Mouse (Mus musculus): ENCODE measurements around the gene Nelfb. TPM values are rescaled to one million over a fixed set of nuclear protein-coding genes. Genes with fewer than 3 reads are reported as not detected.

Gene Nelfb
- total RNA-seq, 2 experiments from 2014 or later = 50.8 to 51.8 TPM

DNA sequence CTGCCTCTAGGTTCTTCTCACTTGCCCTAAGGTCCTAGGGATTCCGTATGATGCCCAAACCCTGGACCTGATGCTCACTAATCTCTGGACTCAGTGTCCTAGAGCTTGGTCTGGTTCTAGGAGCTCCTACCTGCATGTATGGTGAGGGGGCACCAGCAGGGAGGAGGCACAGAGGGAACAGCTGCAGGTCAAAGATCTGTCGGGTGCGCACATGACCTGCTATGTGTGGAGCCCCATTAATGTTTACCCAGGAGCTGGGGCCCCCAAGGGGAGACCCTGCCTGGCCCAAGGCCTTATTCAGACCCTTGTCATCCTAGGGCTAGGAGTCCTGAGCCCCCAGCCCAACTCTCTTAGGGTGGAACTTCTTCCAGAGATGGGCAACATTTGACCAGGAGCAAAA lies 22.8 kb upstream of the Nelfb start, which contains the start of gene Slc34a3:
Slc34a3 (minus strand) TSS at position 315 of the 400 bp plus-strand sequence.
- intact Hi-C loops (cut with DNase I) = no loop called here
- DNase-seq (ENCODE audit: low spot score in 2 of 2) = no peak

DNA sequence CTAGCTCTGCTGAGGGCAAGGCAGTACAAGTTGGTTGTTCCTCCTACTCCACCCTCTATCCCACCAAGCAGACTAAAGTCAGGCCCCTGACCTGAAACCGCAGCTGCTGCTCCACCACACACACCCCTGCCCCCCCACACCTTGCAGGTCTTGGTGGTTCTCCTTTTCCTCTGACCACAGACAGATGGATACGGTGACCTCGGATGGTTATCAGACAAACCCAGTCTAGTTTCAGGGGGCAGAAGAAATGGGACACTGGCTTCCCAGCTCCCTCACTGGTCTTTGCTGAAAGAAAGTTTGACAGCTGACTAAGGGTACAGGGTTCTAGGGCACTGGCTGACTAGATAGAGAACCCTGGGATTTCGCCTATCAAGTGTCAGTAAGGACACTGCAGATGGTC lies 22.1 kb upstream of the Nelfb start:
- intact Hi-C loops (cut with DNase I) = no loop called here
- no peak for DNase-seq (ENCODE audit: low spot score in 2 of 2)

DNA sequence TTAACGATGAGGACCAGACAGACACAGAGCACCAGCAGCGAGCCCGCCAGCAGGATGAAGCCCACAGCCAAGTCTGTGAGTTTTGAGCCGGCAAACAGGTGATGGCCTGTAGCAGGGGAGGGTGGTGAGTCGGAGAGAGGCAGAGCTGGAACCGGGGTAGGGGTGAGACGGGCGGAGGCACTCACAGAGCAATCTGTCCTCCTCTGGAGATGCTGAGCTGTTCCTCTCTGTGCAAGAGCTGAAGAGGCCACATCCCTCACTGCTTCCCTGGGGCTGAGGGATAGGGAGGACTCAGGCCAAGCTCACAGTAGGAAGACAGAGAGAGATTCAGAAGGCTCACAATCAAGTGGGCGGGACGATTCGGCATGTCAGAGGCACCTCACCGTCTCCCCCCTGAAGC lies 19.7 kb upstream of the Nelfb start:
- no peak for DNase-seq (ENCODE audit: low spot score in 2 of 2)
- intact Hi-C loops (cut with DNase I) = no loop called here

DNA sequence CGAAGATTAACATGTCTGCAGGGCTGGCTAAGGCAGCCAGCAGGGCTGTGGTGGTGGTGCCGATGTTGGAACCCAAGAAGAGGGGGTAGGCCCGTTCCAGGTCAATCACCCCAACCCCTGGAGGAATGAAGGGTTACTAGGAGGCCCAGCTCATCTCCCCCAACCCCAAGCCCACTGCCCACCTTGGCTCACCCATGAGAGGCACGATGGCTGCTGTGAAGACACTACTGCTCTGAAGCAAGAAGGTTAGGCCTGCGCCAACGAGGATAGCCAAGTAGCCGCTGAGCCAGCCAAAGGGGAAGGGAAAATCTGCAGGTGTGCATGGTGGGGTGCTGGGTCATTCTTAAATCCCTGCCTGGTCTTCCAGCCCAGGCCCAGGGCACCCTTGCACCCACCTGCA lies 19.3 kb upstream of the Nelfb start:
- intact Hi-C loops (cut with DNase I) = no loop called here
- no peak for DNase-seq (ENCODE audit: low spot score in 2 of 2)

DNA sequence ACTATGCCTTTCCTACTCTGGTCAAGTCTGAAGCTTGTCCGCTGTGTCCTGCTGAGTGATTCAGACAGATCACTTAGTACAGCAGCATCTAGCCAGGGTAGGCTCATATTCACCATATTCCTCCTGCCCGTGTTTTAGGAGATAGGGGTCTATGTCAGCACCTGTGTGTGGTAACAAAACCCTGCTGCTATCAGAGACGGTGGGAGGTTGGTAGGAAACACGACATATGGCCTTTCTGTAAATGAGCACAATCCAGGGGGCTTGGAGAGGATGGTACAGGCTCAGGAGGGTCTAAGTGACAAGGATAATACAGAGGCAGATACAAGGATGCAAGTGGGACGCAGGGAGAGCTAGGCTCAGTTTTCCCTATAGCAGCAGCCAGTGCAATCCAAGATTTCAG lies 18.3 kb upstream of the Nelfb start:
- intact Hi-C loops (cut with DNase I) = no loop called here

DNA sequence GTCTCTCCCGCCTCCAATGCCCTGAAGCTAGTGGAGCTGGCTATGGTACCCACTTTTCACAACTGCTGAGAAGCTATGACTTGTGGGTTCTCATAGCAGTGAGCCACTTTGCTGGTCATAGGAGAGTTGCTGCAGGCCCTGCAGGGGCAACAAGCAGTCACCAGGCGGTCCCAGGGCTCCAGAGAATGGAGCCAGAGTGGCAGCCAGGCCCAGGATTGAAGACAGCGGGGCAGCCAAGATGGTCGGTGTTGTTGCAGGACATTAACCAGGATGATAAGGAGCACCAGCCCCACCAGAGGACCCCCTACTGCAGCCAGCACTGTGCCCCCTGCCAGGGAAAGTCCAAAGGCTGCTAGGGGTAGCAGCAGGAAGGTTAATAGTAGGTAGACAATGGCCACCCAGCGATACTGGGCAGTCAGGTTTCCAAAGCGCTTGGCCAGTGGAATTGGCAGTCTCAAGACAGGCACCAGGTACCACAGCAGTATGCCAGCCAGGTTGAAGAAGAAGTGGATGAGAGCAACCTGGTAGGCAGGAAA lies 17.8 kb upstream of the Nelfb start:
- no peak for DNase-seq (ENCODE audit: low spot score in 2 of 2)
- intact Hi-C loops (cut with DNase I) = loop anchor here (1.0 kb wide), 1 partner anchor 36 kb away; no protein-coding TSS in a partner anchor

More for the DNA sequence above, 18.3 kb upstream of the Nelfb start:
- DNase-seq (ENCODE audit: low spot score in 2 of 2) = no peak

DNA sequence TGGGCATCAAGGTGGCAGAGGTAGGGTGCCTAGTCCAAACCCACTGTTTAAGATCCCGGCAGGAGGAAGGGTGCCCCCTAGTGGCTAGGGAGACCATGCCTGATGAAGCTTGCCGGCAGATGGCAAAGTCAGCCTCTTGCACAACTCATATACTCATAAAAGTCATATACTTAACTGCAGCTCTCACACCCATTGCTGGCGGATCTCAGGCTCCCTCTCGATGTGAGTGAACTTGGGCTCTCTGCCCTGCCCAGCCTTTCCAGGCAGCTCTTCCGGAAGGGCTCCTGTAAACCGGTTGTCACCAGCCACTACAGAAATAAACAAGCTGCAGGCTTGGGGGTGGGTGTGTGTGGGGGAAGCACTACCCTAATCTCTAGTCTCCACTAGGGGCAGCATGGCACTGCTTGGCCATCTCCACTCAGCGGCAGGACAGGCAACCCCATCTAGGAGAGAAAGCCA lies 17.2 kb upstream of the Nelfb start:
- peak; percentile 84 to 92 for DNase-seq (ENCODE audit: low spot score in 2 of 2)
- intact Hi-C loops (cut with DNase I) = loop anchor here (1.0 kb wide), 1 partner anchor 35 kb away; no protein-coding TSS in a partner anchor

DNA sequence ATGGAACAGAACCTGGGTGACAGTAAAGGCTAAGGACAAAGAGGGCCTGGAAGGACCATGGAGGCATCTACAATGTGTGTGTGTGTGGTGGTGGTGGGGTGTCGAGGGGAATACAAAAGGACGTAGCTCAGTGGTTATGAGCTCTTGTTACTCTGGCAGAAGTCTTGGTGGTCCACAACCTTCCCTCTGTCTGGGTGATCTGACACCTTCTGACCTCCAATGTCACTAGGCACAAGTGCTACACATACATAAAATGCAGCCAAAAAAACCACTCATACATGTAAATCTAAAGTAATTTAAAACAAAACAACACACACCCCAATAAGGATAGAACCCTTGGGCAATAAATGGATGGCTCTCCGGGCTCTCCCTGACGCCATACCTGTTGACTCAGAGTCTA lies 16.1 kb upstream of the Nelfb start:
- intact Hi-C loops (cut with DNase I) = no loop called here

DNA sequence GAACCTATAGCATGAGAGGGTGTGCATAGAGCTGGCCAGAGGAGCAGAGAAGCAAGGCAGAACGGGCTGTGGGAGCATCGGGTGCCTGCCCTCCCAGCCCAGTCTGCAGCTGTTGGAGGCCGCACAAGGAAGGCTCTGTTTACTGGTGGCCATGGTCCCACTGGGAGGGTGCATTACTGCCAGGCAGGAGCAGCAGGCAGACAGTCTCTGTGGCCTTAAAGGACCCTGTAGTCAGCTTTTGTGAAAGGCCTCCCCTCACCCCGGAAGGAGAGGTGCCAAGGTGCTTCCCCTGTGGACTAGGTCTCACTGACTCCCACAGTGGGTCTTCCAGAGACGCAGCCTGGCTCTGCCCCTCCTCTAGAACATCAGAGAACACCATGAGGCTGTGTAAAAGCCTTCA lies 15.6 kb upstream of the Nelfb start:
- DNase-seq (ENCODE audit: low spot score in 2 of 2) = peak; percentile 39 to 60
- intact Hi-C loops (cut with DNase I) = no loop called here

More for the DNA sequence above, 16.1 kb upstream of the Nelfb start:
- DNase-seq (ENCODE audit: low spot score in 2 of 2) = no peak

DNA sequence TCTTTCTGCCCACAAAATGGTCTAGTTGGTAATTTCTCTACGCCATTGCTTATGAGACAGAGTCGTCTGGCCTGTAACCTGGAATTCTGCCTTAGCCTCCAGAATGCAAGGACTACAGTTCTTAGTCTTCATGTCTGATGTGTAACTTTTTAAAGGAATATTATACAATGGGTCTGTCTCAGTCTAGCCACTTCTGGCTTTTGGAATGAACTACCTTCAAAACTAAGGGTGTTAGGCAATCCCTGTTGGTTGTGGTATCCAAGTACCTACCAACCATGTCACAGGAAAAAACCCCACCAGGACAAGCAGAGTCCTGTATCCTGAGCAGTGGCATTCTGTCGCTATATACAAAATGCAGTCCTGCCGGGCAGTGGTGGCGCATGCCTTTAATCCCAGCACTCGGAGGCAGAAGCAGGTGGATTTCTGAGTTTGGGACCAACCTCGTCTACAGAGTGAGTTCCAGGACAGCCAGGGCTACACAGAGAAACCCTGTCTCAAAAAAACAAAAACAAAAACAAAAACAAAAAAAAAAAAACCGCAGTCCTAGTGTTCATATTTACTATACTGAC lies 14.6 kb upstream of the Nelfb start:
- DNase-seq (ENCODE audit: low spot score in 2 of 2) = no peak
- intact Hi-C loops (cut with DNase I) = loop anchor here (2.0 kb wide), 2 partner anchors 15 to 29 kb away; partner anchors contain the start of genes Nelfb and Tmem203

DNA sequence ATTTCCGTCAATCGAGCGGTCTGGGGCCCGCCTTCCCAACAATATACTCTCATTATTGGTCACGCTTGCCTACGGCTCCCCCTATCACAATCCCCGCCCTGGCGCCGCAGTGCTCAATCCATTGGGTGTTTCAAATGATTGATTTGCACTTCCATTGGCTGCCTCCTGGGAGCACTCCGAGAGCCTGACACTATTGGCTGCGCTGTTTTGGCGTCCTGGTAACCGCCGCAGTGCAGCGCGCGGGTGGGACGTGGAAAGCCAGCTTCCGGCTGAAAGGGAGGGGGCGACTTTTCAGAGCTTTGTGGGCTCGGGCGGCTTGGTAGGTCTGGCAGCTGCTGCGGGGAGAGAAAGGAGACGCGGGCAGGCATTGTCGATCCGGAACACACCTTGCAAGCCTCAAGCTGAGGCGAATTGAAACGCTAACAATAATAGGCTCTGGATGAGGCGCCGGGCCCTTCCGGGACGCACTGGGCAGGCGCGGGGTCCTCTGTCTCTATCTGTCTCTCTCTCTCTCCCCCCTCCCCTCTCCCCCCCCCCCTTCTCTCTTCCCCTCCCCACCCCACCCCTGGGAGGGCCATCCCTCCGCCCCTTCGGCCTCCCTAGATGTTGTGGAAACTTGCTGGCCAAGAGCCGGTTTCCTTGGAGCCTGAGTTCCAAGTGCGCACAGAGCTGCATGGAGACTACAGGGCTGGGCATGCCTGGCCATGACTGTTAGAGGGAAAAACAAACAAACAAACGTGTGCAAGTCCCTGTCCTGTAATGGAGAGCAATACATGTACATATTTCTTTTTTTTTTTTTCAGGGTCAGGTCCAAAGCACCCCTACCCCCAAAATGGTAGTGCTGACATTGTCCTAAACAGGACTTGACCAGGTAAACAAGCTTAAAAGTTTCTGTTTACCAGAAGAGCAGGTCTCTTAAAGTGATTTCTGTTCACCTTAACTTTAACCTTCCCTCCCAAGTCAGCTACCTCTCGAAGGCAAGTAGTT lies 13.8 kb upstream of the Nelfb start:
- DNase-seq (ENCODE audit: low spot score in 2 of 2) = peak; percentile 98 to 100
- intact Hi-C loops (cut with DNase I) = loop anchor here (2.0 kb wide), 2 partner anchors 14 to 30 kb away; partner anchors contain the start of genes Nelfb and Tmem203

DNA sequence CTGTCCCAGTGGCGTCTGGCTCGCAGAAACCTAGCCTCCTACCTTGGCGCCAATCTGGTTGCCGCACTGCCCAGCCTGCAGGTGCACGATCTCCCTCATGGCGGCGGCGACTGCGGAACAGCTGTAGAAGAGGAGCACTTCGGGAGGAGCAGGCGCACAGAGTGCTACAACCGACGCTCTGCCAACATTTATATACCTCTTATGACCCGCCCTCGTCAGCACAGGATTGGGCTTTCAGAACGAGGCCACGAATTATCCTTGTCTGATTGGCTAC lies 13.1 kb upstream of the Nelfb start, which contains the start of gene Tubb4b:
Tubb4b (minus strand) TSS at position 211 of the 274 bp plus-strand sequence.
- intact Hi-C loops (cut with DNase I) = loop anchor here (2.0 kb wide), 2 partner anchors 14 to 30 kb away; partner anchors contain the start of genes Nelfb and Tmem203
- no peak for DNase-seq (ENCODE audit: low spot score in 2 of 2)

DNA sequence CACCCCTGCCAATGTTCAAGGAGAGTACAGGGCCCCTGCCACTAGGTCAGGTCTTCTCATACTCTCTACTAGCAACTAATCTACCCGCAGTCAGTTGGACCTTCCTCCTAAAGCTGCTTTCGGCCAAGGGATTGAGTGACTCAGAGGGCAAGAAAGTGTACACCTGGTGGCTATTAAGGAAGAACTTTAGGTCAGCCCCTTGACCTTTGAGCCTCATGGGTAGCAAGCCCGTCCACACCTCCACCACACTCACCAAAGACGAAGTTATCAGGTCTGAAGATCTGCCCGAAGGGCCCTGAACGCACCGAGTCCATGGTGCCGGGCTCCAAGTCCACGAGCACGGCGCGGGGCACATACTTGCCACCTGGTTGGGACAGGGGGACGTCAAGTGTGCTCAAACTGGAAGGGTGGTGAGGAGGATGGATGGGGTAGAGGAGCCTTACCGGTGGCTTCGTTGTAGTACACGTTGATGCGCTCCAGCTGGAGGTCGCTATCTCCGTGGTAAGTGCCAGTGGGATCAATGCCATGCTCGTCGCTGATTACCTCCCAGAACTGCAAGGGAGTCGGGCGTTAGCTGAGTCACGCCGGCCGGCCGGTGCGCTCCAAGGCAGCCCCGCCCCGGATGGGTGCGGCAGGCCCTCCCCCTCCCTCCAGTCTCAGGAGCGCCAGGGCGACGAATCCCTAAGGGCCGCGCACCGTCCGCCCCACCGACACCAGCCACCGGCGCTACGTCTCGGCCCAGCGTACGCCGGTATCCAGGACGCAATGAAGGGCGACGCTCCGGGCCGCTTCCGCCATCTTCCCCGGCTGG lies 12.6 kb upstream of the Nelfb start:
- peak; percentile 76 to 79 for DNase-seq (ENCODE audit: low spot score in 2 of 2)
- intact Hi-C loops (cut with DNase I) = loop anchor here (2.0 kb wide), 2 partner anchors 13 to 31 kb away; partner anchors contain the start of genes Nelfb and Tmem203

DNA sequence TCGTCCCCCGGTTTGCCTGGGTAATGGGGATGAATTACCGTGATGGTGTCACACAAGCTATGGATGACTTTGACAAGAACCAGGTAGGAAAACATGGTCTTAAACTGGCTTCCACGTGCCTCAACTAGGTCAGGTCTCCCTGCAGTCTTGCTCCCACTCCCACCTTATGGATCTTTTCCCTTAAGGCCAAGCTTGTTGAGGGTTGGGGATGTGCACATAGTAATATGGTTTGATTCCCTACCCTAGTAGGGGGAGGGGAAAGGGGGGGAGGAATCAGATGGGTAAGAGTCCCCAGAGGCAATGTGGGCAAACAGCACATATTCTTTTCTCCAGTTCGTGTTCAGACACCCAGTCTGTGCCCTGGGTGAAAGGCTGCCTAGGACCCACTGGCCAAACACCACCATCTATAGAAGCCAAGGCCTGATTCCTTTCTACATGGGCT lies 10.1 kb upstream of the Nelfb start:
- no peak for DNase-seq (ENCODE audit: low spot score in 2 of 2)
- intact Hi-C loops (cut with DNase I) = no loop called here

DNA sequence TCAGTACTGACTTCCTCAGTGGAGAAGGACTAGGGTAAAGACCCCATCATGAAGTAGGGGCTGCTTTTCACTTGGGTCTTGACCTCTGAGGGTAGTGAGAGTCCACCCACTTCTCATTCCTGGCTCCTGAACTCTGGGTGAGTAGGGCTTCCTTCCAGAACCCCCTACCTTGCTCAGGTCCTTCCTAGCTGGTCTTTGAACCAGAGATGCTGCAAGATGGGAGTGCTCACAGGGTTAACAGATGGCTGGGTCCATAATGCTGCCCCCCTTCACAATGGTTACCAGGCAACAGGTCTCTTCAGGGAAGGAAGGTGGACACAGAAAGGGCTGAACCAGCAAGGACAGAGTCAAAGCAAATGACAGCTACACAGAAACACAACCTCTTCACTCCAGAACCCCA lies 7.2 kb upstream of the Nelfb start, which contains the start of gene Fam166a:
Fam166a (plus strand) TSS at position 301 of the 400 bp plus-strand sequence.
- intact Hi-C loops (cut with DNase I) = no loop called here
- no peak for DNase-seq (ENCODE audit: low spot score in 2 of 2)

DNA sequence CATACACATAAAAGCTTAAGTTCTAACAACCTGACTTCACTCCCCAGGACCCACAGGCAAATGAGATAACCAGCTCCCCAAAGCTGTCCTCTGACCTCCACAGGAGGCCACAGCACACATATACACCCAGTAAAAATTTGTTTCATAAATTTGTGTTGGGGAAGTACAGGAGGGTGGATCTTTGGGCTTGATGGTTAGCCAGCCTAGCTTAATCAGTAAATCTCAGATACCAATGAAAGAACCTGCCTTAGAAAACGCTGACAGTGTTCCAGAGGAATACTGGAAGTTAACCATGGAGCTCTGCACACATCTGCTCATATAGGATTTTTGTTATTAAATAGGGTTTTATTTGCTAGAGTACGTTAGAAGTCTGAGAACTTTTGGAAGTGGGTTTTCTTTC lies 6.4 kb upstream of the Nelfb start:
- DNase-seq (ENCODE audit: low spot score in 2 of 2) = no peak
- intact Hi-C loops (cut with DNase I) = no loop called here

DNA sequence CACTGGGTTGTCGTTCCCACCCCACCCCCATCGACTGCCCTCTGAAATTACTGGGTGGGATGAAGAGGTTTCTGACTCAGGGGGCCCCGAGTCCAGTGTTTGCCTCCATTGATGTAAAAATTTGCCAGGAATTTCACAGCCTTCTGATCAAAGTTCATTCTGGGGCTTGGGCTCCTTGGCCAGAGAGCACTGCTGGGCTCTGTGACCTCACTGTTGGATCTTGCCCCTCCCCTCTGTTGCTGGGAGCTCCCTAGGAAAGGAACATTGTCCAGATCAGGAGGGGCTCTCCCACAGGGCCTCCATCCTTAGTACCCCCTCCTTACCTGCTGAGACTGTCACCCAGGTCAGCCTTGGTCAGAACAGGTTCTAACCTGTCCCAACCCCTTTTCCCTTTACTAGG lies 3.2 kb upstream of the Nelfb start, which contains the start of gene Stpg3:
Stpg3 (minus strand) TSS at position 194 of the 400 bp plus-strand sequence.
- DNase-seq (ENCODE audit: low spot score in 2 of 2) = no peak
- intact Hi-C loops (cut with DNase I) = no loop called here

DNA sequence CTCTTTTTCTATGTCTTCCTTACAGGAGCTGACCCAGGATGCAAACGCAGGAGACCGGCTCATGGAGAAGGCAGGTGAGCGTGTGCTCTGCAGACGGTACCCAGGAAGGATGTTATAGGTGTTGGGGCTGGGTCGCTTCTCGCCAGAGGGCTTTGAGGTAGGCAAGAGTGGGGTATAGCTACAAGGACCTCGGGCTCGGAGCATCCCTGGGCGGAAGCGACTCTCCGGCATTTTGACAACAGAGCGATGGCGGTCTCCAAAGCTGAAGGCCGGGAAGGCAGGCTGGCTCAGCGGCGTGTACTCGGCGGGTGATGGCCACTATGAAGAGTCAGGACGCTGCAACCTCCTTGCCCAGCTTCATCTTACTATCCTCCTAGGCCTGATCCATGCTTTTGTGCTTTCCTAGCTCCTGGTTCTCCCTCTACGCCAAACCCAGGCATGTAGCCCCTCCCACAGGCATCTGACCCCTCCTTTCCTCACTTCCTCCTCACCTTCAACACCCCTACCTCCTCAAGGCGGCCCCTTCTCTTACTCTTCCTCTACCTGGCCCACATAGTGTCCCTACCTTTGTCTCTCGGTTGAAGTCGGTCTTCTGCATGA lies 2.1 kb upstream of the Nelfb start:
- no peak for DNase-seq (ENCODE audit: low spot score in 2 of 2)
- intact Hi-C loops (cut with DNase I) = no loop called here

DNA sequence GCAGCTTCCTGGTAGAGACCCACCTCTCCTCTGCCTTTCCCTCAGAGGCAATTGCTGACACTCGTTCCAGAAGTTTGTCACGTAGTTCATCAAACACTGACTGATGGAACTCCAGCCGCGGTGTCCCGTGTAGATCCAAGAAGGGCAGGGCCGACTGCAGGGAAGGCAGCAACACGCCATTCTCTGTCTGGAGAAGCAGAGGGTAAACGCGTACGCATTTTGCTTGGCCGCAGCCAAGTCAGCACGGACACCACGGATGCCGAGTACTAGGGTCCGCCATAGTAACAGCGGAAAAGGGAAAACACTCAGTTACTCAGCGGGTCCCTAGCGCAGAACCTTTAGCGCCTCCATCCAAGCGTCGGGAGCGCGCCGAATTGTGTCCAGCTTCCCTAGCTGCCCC lies 603 bp downstream of the Nelfb start:
- intact Hi-C loops (cut with DNase I) = loop anchor here (2.0 kb wide), 1 partner anchor 14 kb away; the partner anchor contains the start of gene Tubb4b
- DNase-seq (ENCODE audit: low spot score in 2 of 2) = no peak

All from left cerebral cortex, postnatal 25 days (tissue).